Mouse (Mus musculus) neural tube, embryonic 11.5 days (tissue): ENCODE data around the gene Gdf9. TPM values are rescaled to one million over a fixed set of nuclear protein-coding genes. Genes with fewer than 3 reads are reported as not detected.

ENCODE experiments used
- ATAC-seq: fragments of 200-750 bp; cut with Nextera tagmentation; 2 replicates; pipeline ENCODE4 v1.8.0; 2017; ENCODE audit warnings: moderate number of reproducible peaks, mild to moderate bottlenecking, moderate TSS enrichment, moderate library complexity; ENCODE audit not compliant: insufficient read depth, low FRiP score, low TSS enrichment
- DNase-seq: peaks from one replicate; pipeline ENCODE4 v3.0.0-alpha.2; 2015; ENCODE audit warnings: low spot score
- H3K27ac ChIP-seq: fragments of 300-500 bp; sonication (generic); 2 replicates; pipeline ENCODE4 v1.5.1; 2014; ENCODE audit warnings: low read depth, mild to moderate bottlenecking, low read length
- H3K27me3 ChIP-seq: fragments of 300-500 bp; sonication (generic); 2 replicates; pipeline ENCODE4 v1.6.1; 2014; ENCODE audit warnings: mild to moderate bottlenecking, low read length, mixed read lengths; ENCODE audit not compliant: control insufficient read depth, insufficient read depth
- H3K36me3 ChIP-seq: fragments of 300-500 bp; sonication (generic); 2 replicates; pipeline ENCODE4 v1.6.1; 2014; ENCODE audit warnings: mild to moderate bottlenecking, low read length, moderate library complexity, mixed read lengths; ENCODE audit not compliant: control insufficient read depth, insufficient read depth
- H3K4me1 ChIP-seq: fragments of 300-500 bp; sonication (generic); 2 replicates; pipeline ENCODE4 v1.6.1; 2014; ENCODE audit warnings: low read length, mixed read lengths; ENCODE audit not compliant: control insufficient read depth, insufficient read depth
- H3K4me2 ChIP-seq: fragments of 300-500 bp; sonication (generic); 2 replicates; pipeline ENCODE4 v1.6.1; 2014; ENCODE audit warnings: low read depth, mild to moderate bottlenecking, moderate library complexity
- H3K4me3 ChIP-seq: fragments of 300-500 bp; sonication (generic); 2 replicates; pipeline ENCODE4 v1.5.1; 2014; ENCODE audit warnings: low read depth, low read length
- H3K9ac ChIP-seq: fragments of 300-500 bp; sonication (generic); 2 replicates; pipeline ENCODE4 v1.6.1; 2014; ENCODE audit warnings: mild to moderate bottlenecking, low read length
- H3K9me3 ChIP-seq: fragments of 300-500 bp; sonication (generic); 2 replicates; pipeline ENCODE4 v1.6.1; 2016; ENCODE audit warnings: low read length; ENCODE audit not compliant: control insufficient read depth
- whole genome bisulfite sequencing: fragments of 180-500 bp; shearing (Covaris S2); extraction: QIAGEN DNeasy Blood & Tissue Kit; methylation state at CpG from one replicate; pipeline ENCODE4 v1.1.7; 2014; 5-methylcytosine and 5-hydroxymethylcytosine counted together
- polyA plus RNA-seq: library from polyadenylated mRNA; unstranded; fragments of >200 nt; fragmentation: Nextera tagmentation; extraction: Ambion mirVana; gene quantifications from 2 replicates; pipeline ENCODE4 v1.2.1, GENCODE M21; 2014

The Gdf9 gene
- polyA plus RNA-seq, 1 experiment from 2014 or later = 2.7 TPM

- 73% methylated on average over 6 of the region's 6 CpGs for WGBS
- no peak for ATAC-seq
- Histone ChIP-seq H3K9ac (no peak overlapping the region), H3K36me3 (peaks cover 5% of the 10 kb centered on the region; the same call in 1 of the 2 replicates), H3K4me2 (no peak overlapping the region), H3K4me3 (no peak overlapping the region), H3K27me3 (no peaks in the 10 kb centered on the region), H3K27ac (no peak overlapping the region), H3K9me3 (no peaks in the 10 kb centered on the region), H3K4me1 (peaks cover 8% of the 10 kb centered on the region)
- DNase-seq = no peak
Observed at GRCm38 (mm10) chr11:53433057-53433456, 2.2 kb downstream of the Gdf9 start.

- Histone ChIP-seq H3K27me3 (no peaks in the 10 kb centered on the region), H3K9ac (no peak overlapping the region), H3K4me1 (no peaks in the 10 kb centered on the region), H3K9me3 (no peaks in the 10 kb centered on the region), H3K4me2 (no peak overlapping the region), H3K4me3 (no peak overlapping the region), H3K27ac (no peak overlapping the region), H3K36me3 (no peaks in the 10 kb centered on the region)
- ATAC-seq = no peak
- no peak for DNase-seq
- WGBS = 82% methylated on average over 8 of the region's 8 CpGs
Observed at GRCm38 (mm10) chr11:53435504-53435903, 4.7 kb downstream of the Gdf9 start.

DNA sequence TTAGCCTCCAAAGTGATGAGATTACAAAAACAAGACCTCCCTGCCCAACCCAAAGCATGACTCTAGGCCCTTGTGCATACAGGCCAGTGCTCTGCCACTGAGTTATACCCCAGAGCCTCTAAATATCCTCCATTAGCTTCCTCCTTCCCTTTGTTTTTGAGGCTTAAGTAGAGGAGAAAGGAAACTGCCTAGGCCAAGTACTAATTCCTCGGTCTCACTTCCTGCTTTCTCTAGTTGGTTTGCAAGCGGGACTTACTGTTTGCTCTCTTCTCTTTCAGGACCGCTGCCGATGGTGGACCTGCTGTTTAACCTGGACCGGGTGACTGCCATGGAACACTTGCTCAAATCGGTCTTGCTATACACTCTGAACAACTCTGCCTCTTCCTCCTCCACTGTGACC, 5.5 kb downstream of the Gdf9 start:
- H3K27ac ChIP-seq = no peak overlapping the region

DNA sequence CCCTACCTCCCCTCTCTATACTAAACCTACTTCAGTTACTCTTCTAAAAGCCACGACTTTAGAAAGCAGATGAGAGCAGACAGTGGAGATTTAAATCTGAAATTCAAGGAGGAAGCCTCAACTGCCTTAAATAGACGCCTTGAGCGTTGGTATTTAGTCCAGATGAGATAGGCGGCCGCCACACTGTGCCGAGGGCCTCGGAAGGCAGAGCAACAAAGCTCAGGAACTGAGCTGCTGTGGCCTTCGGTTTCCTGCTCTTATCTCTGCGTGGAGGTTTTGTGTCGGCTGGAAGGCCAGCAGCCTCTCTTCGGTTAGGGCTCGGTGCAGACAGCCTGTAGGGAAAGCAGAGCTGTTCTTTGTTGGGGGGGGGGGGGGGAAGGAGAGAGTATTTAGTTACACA, 11.1 kb downstream of the Gdf9 start:
- 69% methylated on average over 12 of the region's 12 CpGs for WGBS
- Histone ChIP-seq H3K4me3 (no peak overlapping the region), H3K27ac (no peak overlapping the region), H3K9me3 (no peaks in the 10 kb centered on the region), H3K36me3 (no peaks in the 10 kb centered on the region), H3K9ac (no peak overlapping the region), H3K4me1 (no peaks in the 10 kb centered on the region), H3K27me3 (no peaks in the 10 kb centered on the region), H3K4me2 (no peak overlapping the region)
- no peak for ATAC-seq
- DNase-seq = no peak

More for the DNA sequence above, 5.5 kb downstream of the Gdf9 start:
- Histone ChIP-seq H3K4me1 (no peaks in the 10 kb centered on the region), H3K36me3 (no peaks in the 10 kb centered on the region), H3K9me3 (no peaks in the 10 kb centered on the region), H3K4me2 (no peak overlapping the region), H3K27me3 (no peaks in the 10 kb centered on the region), H3K9ac (no peak overlapping the region), H3K4me3 (no peak overlapping the region)
- ATAC-seq (no peak), DNase-seq (no peak)
- WGBS = 89% methylated on average over 6 of the region's 6 CpGs

DNA sequence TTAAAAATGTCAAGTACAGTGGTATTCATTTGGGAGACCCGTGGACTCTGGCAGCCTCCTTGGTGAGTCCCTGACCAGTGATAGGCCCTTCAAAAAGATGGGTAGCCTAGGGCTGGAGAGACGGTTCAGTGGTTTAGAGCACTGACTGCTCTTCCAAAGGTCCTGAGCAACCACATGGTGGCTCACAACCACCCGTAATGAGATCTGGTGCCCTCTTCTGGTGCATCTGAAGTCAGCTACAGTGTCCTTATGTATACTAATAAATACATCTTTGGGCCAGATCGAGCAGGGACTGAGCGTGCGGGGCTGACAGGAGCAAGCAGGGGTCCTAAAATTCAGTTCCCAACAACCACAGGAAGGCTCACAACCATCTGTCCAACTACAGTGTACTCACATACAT, 13.0 kb downstream of the Gdf9 start:
- H3K27me3 ChIP-seq = no peaks in the 10 kb centered on the region
- DNase-seq (no peak), ATAC-seq (no peak)
- H3K36me3 ChIP-seq = no peaks in the 10 kb centered on the region
- H3K9ac ChIP-seq = no peak overlapping the region
- H3K4me3 ChIP-seq = no peak overlapping the region
- no peaks in the 10 kb centered on the region for H3K4me1 ChIP-seq
- H3K27ac ChIP-seq = no peak overlapping the region
- H3K9me3 ChIP-seq = no peaks in the 10 kb centered on the region
- 41% methylated on average over 6 of the region's 6 CpGs for WGBS
- no peak overlapping the region for H3K4me2 ChIP-seq

GRCm38 (mm10) chr11:53445562-53445961, 14.7 kb downstream of the Gdf9 start:
- Histone ChIP-seq H3K27me3 (no peaks in the 10 kb centered on the region), H3K4me3 (no peak overlapping the region), H3K4me1 (no peaks in the 10 kb centered on the region), H3K27ac (no peak overlapping the region), H3K9me3 (no peaks in the 10 kb centered on the region), H3K9ac (no peak overlapping the region), H3K36me3 (no peaks in the 10 kb centered on the region), H3K4me2 (no peak overlapping the region)
- WGBS = 67% methylated on average over 13 of the region's 13 CpGs
- ATAC-seq = no peak
- DNase-seq = no peak

DNA sequence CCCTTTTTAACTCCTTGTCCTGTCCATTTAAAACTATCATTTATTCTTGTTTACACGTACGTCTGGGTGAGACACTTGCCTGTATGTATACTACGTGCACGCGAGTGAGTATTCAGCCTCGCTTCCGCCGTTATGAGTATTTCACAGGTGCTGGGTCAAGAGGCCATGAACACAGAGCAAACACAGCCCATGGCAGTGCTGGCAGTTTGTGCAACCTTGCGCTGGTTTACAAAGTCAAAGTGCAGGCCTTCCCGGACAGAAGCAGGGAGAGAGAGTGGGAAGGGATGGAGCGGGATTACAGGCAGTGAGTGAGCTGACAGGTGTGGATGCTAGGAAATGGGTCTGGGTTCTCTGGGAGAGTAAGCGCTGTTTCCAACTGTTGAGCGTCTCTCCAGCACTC, 15.4 kb downstream of the Gdf9 start:
- no peak overlapping the region for H3K27ac ChIP-seq
- 88% methylated on average over 13 of the region's 13 CpGs for WGBS
- H3K36me3 ChIP-seq = no peaks in the 10 kb centered on the region
- H3K4me3 ChIP-seq = no peak overlapping the region
- H3K4me1 ChIP-seq = no peaks in the 10 kb centered on the region
- DNase-seq (no peak), ATAC-seq (no peak)
- no peak overlapping the region for H3K9ac ChIP-seq
- H3K27me3 ChIP-seq = no peaks in the 10 kb centered on the region
- no peak overlapping the region for H3K4me2 ChIP-seq
- no peaks in the 10 kb centered on the region for H3K9me3 ChIP-seq

DNA sequence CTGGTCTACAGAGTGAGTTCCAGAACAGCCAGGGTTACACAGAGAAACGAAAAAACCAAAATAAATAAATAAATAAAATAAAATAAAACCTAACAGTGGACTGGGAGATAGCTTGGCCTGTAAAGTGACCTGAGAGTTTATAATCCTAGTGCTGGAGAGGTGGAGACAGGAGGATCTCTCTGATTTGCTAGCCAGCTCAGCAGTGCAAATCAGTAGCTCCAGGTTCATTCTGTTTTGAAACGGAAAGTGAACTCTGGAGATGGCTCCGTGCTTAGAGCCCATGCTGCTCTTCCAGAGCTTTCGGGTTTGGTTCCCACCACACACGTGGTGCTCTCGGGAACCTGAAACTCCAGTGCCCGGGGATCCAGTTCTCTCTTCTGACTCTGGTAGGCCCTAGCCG, 17.2 kb downstream of the Gdf9 start:
- Histone ChIP-seq H3K4me3 (no peak overlapping the region), H3K27me3 (no peaks in the 10 kb centered on the region), H3K4me2 (no peak overlapping the region), H3K36me3 (no peaks in the 10 kb centered on the region), H3K4me1 (no peaks in the 10 kb centered on the region), H3K27ac (no peak overlapping the region), H3K9me3 (no peaks in the 10 kb centered on the region), H3K9ac (no peak overlapping the region)
- ATAC-seq = no peak
- DNase-seq = no peak
- WGBS = 90% methylated on average over 8 of the region's 8 CpGs

DNA sequence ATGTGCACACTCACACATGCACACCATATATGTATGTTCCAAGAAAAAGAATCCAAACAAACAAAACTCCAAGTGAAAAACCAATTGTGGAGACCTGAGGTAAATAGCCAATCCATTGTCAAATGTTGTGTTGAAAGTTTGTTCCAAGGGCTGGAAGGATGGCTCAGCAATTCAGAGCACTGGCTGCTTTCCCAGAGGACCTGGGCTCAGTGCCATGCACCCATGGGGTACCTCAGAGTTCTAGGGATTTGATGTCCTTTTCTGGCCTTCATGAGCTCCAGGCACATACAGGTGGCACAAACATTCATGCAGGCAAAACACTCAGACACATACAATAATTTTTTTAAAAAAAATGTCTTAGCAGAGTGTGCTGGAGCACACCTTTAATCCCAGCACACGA, 17.7 kb downstream of the Gdf9 start:
- DNase-seq (no peak), ATAC-seq (no peak)
- Histone ChIP-seq H3K4me2 (no peak overlapping the region), H3K9me3 (no peaks in the 10 kb centered on the region), H3K4me1 (no peaks in the 10 kb centered on the region), H3K27ac (no peak overlapping the region), H3K36me3 (no peaks in the 10 kb centered on the region), H3K4me3 (no peak overlapping the region), H3K27me3 (no peaks in the 10 kb centered on the region), H3K9ac (no peak overlapping the region)
- WGBS = 94% methylated on average over 1 of the region's 1 CpGs
